Mouse (Mus musculus) MEL-GATA-1-ER (cell line): ENCODE data around the gene Ltb4r2.

ENCODE experiments used
- DNase-seq: peaks from one replicate; pipeline ENCODE4 v3.0.0-alpha.2; 2012; ENCODE audit warnings: low read depth; ENCODE audit errors: extremely low read depth

Ltb4r2 gene

GRCm38 (mm10) chr14:55780736-55781135, 19.5 kb downstream of the Ltb4r2 start:
- DNase-seq, result no peak

- no peak for DNase-seq
These were observed 20.1 kb downstream of the Ltb4r2 start for GRCm38 (mm10) chr14:55781310-55781709.

GRCm38 (mm10) chr14:55782361-55782960, 21.2 kb downstream of the Ltb4r2 start:
- DNase-seq, result no peak

- no peak for DNase-seq
These were observed 22.1 kb downstream of the Ltb4r2 start for GRCm38 (mm10) chr14:55783171-55783957.

- DNase-seq, result no peak
These were observed 22.7 kb downstream of the Ltb4r2 start, which contains the start of gene Adcy4 for GRCm38 (mm10) chr14:55783958-55784235. Gene Adcy4 (minus strand): TSS chr14:55784095.

GRCm38 (mm10) chr14:55785195-55785594, 24.0 kb downstream of the Ltb4r2 start:
- no peak for DNase-seq

- DNase-seq, result no peak
These were observed 26.5 kb downstream of the Ltb4r2 start for GRCm38 (mm10) chr14:55787731-55788130.

GRCm38 (mm10) chr14:55788256-55789050, 27.2 kb downstream of the Ltb4r2 start, which contains the start of gene Ripk3:
Gene Ripk3 (minus strand): TSS chr14:55788865.
- DNase-seq, result peak; percentile 88

GRCm38 (mm10) chr14:55793461-55793860, 32.2 kb downstream of the Ltb4r2 start:
- DNase-seq, result no peak

- DNase-seq, result no peak
These were observed 32.7 kb downstream of the Ltb4r2 start for GRCm38 (mm10) chr14:55793946-55794345.

- DNase-seq, result peak; percentile 64
These were observed 34.3 kb downstream of the Ltb4r2 start for GRCm38 (mm10) chr14:55795380-55796163.
